Comparison of ENCODE assay signal across 20 mouse cellular contexts in genomic region chr10:118639097-118639496, GRCm38 (mm10).
DNase-seq lines count a peak whose midpoint lies in the region; ATAC-seq and TF ChIP-seq lines count a peak whose summit lies in the region.
"Had no signal": no experiment of that assay in that cellular context is flagged by ENCODE, and none has a peak within 500 bp of the region (broad histone marks: within the 10 kb centered on the region; RNA-seq: fewer than 3 reads in every experiment).

No protein-coding gene starts in this region.

- intact Hi-C loops in gastrocnemius, adult 2 months (cut with DNase I), result loop anchor here (2.0 to 5.0 kb wide), 2 partner anchors 42 to 230 kb away; no protein-coding TSS in a partner anchor

- 0 out of 2 replicates have a peak overlapping the region, but pooled peaks have one; percentile 40 for H3K27ac ChIP-seq in gastrocnemius, adult 2 months
- no peak overlapping the region for H3K27ac ChIP-seq in intestine, postnatal 0 days (ENCODE audit: low read depth, low read length)
- H3K27ac ChIP-seq: embryonic facial prominence, embryonic 13.5 days; embryonic facial prominence, embryonic 15.5 days had no signal

- H3K9me3 ChIP-seq in intestine, postnatal 0 days (ENCODE audit: control insufficient read depth), result no peaks in the 10 kb centered on the region
- H3K9me3 ChIP-seq: embryonic facial prominence, embryonic 13.5 days; embryonic facial prominence, embryonic 15.5 days; forebrain, embryonic 12.5 days had no signal

- ATAC-seq in granulocyte monocyte progenitor cell, adult 5-6 weeks (replicated peaks; ENCODE audit: poor library complexity, severe bottlenecking), result peak; percentile 74
- peak; percentile 66; the same call in 1 of the 2 replicates for ATAC-seq in megakaryocyte progenitor cell, adult 5-6 weeks (replicated peaks; ENCODE audit: poor library complexity)
- ATAC-seq in erythroblast, adult 5-6 weeks (replicated peaks; ENCODE audit: low FRiP score, poor library complexity, severe bottlenecking), result no peak
- ATAC-seq in intestine, postnatal 0 days, result no peak
- ATAC-seq: forebrain, postnatal 0 days had no signal

- H3K4me2 ChIP-seq in intestine, postnatal 0 days (replicated peaks; ENCODE audit: low read depth), result no peak overlapping the region
- H3K4me2 ChIP-seq: embryonic facial prominence, embryonic 13.5 days; embryonic facial prominence, embryonic 15.5 days; forebrain, embryonic 12.5 days had no signal

- WGBS in intestine, postnatal 0 days, result 82% methylated on average over 4 of the region's 4 CpGs

- H3K36me3 ChIP-seq in intestine, postnatal 0 days (ENCODE audit: control insufficient read depth, insufficient read depth), result no peaks in the 10 kb centered on the region
- H3K36me3 ChIP-seq: embryonic facial prominence, embryonic 13.5 days; embryonic facial prominence, embryonic 15.5 days; forebrain, embryonic 12.5 days had no signal

- H3K4me1 ChIP-seq in intestine, postnatal 0 days (replicated peaks; ENCODE audit: control insufficient read depth, insufficient read depth, low read length), result no peaks in the 10 kb centered on the region

- no peak for TF ChIP-seq CTCF in gastrocnemius, adult 2 months (IDR thresholded peaks at IDR 0.05)
- TF ChIP-seq CTCF in intestine, postnatal 0 days (IDR thresholded peaks at IDR 0.05; ENCODE audit: low read depth), result no peak

- H3K27me3 ChIP-seq in intestine, postnatal 0 days (replicated peaks; ENCODE audit: control insufficient read depth, insufficient read depth, low read length), result no peaks in the 10 kb centered on the region
- H3K27me3 ChIP-seq: embryonic facial prominence, embryonic 13.5 days; embryonic facial prominence, embryonic 15.5 days; forebrain, embryonic 12.5 days had no signal

- H3K9ac ChIP-seq in intestine, postnatal 0 days (ENCODE audit: low read depth, low read length), result no peak overlapping the region
- H3K9ac ChIP-seq: embryonic facial prominence, embryonic 13.5 days; embryonic facial prominence, embryonic 15.5 days; forebrain, embryonic 12.5 days; forebrain, postnatal 0 days had no signal

- no peak overlapping the region for H3K4me3 ChIP-seq in gastrocnemius, adult 2 months
- H3K4me3 ChIP-seq in intestine, postnatal 0 days (ENCODE audit: low read depth, low read length), result no peak overlapping the region
- H3K4me3 ChIP-seq: embryonic facial prominence, embryonic 13.5 days; embryonic facial prominence, embryonic 15.5 days; forebrain, embryonic 12.5 days had no signal

- DNase-seq in gastrocnemius, adult 2 months, result no peak
- DNase-seq in gastrocnemius, adult 8-10 months (ENCODE audit: low spot score in 2 of 2), result no peak
- no peak for DNase-seq in retina, postnatal 1 day
- DNase-seq: adrenal gland, adult 2 months; adrenal gland, postnatal 10 days; adrenal gland, postnatal 25 days; cerebellum, adult 11 months; cerebellum, adult 18-20 months; cerebellum, adult 8-10 months; cerebellum, adult 9-11 months; cerebellum, postnatal 14 days; embryo, embryonic 11 days; forebrain, postnatal 0 days had no signal

Comparison
In these comparisons a context has a peak if more than half of its experiments do, and no peak if none do; other contexts are left out.
1. ATAC-seq: peak in granulocyte monocyte progenitor cell, adult 5-6 weeks (single experiment) and megakaryocyte progenitor cell, adult 5-6 weeks (single experiment); none in erythroblast, adult 5-6 weeks (single experiment) and intestine, postnatal 0 days (single experiment).